Comparison of ENCODE assay signal across 12 mouse cellular contexts in the genomic region with DNA sequence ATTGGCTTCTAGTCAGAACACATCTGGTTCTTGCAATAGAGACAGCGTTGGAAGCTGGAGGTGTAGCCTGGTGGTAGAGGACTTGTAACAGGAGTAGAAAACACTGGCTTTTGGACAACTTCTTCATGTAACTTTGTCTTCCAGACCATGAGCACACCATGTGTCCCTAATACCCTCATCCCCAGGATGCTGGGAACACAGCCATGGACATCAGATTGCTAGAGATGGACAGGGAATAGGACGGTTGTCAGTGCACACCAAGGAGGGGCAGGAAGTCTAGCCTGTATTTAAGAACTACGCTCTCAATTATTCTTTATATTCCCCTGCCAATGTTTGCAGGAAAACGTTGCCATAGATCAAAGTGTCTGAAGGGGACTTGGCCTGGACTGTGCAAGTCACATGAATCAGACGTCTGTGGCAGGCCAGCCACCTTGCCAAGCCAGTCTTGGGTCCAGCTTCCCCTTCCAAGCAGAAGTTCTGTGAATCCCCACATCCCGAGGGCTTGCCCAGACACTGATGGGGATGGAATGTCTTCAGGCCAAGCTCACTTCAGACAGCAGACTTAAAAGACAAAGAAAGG.
A peak's percentile ranks its signal among the peaks of the same experiment; 100 is the strongest.
DNase-seq lines count a peak whose midpoint lies in the region; ATAC-seq lines count a peak whose summit lies in the region.
"Had no signal": no experiment of that assay in that cellular context is flagged by ENCODE, and none has a peak within 500 bp of the region (broad histone marks: within the 10 kb centered on the region; RNA-seq: fewer than 3 reads in every experiment).

No protein-coding gene starts in this region.

- H3K4me1 ChIP-seq in forebrain, embryonic 14.5 days (ENCODE audit: control insufficient read depth, insufficient read depth, low read length), result peaks cover 6% of the 10 kb centered on the region; the same call in 1 of the 2 replicates

- no peak for ATAC-seq in forebrain, embryonic 14.5 days
- ATAC-seq: liver, embryonic 12.5 days had no signal

- no peak overlapping the region for H3K4me3 ChIP-seq in forebrain, embryonic 14.5 days (ENCODE audit: low read depth, low read length)
- H3K4me3 ChIP-seq: liver, embryonic 12.5 days; neural tube, embryonic 13.5 days had no signal

- no peaks in the 10 kb centered on the region for H3K9me3 ChIP-seq in forebrain, embryonic 14.5 days (replicated peaks; ENCODE audit: control insufficient read depth, low read length)
- H3K9me3 ChIP-seq: liver, embryonic 12.5 days; neural tube, embryonic 13.5 days had no signal

- 76% methylated on average over 6 of the region's 6 CpGs for WGBS in forebrain, embryonic 14.5 days

- H3K27ac ChIP-seq in forebrain, embryonic 14.5 days (ENCODE audit: low read depth, low read length), result no peak overlapping the region
- H3K27ac ChIP-seq: liver, embryonic 12.5 days; neural tube, embryonic 13.5 days had no signal

- DNase-seq in heart, adult 18-20 months, result peak; percentile 34 to 44
- no peak for DNase-seq in heart, adult 11 months
- peak; percentile 20 for DNase-seq in ovary, postnatal 36 days (ENCODE audit: low spot score)
- DNase-seq in ovary, postnatal 14 days (ENCODE audit: low spot score), result no peak
- peak; percentile 24 to 60 for DNase-seq in kidney, postnatal 25 days
- DNase-seq in frontal cortex, postnatal 10 days (ENCODE audit: low spot score in 2 of 2), result no peak
- no peak for DNase-seq in forebrain, embryonic 14.5 days (ENCODE audit: low spot score)
- no peak for DNase-seq in MN1 (ENCODE audit: low spot score)
- DNase-seq: cerebellum, postnatal 14 days had no signal

- no peak overlapping the region for H3K4me2 ChIP-seq in forebrain, embryonic 14.5 days (ENCODE audit: low read length)
- H3K4me2 ChIP-seq: liver, embryonic 12.5 days; midbrain, embryonic 11.5 days; neural tube, embryonic 13.5 days had no signal

- no peaks in the 10 kb centered on the region for H3K36me3 ChIP-seq in forebrain, embryonic 14.5 days (ENCODE audit: control insufficient read depth, insufficient read depth, low read length)
- H3K36me3 ChIP-seq: liver, embryonic 12.5 days; neural tube, embryonic 13.5 days had no signal

- no peaks in the 10 kb centered on the region for H3K27me3 ChIP-seq in forebrain, embryonic 14.5 days (replicated peaks; ENCODE audit: control insufficient read depth, insufficient read depth, low read length)
- H3K27me3 ChIP-seq: liver, embryonic 12.5 days; neural tube, embryonic 13.5 days had no signal

- H3K9ac ChIP-seq in forebrain, embryonic 14.5 days (ENCODE audit: low read length), result no peak overlapping the region
- H3K9ac ChIP-seq: liver, embryonic 12.5 days; neural tube, embryonic 13.5 days had no signal

Comparison
In these comparisons a context has a peak if more than half of its experiments do, and no peak if none do; other contexts are left out.
1. DNase-seq: peak in heart, adult 18-20 months (2 of 2), ovary, postnatal 36 days (single experiment) and kidney, postnatal 25 days (2 of 2); none in heart, adult 11 months (single experiment), ovary, postnatal 14 days (single experiment), frontal cortex, postnatal 10 days (0 of 2), forebrain, embryonic 14.5 days (single experiment) and MN1 (single experiment).